Mouse (Mus musculus) fibroblast of lung, adult 2 months (primary cell): ENCODE results near the gene Tmem147.
A peak's percentile ranks its signal among the peaks of the same experiment; 100 is the strongest.
"Not testable (repeated sequence)": the region's sequence is repeated elsewhere in the genome, so short reads cannot be mapped to it uniquely, and the experiment has no call there.

Experiments
- DNase-seq: peaks from one replicate; pipeline ENCODE4 v3.0.0-alpha.2; 2011; ENCODE audit warnings: low read depth

Gene Tmem147

GRCm38 (mm10) chr7:30729396-30730063 is at the start of gene Tmem147:
TSS of gene Tmem147 (minus strand) at chr7:30729540.
- DNase-seq: peak; percentile 80

GRCm38 (mm10) chr7:30777911-30778310 is 48.6 kb upstream of the Tmem147 start:
- no peak for DNase-seq

- no peak for DNase-seq
Measured at GRCm38 (mm10) chr7:30777081-30777579, 47.8 kb upstream of the Tmem147 start.

DNA sequence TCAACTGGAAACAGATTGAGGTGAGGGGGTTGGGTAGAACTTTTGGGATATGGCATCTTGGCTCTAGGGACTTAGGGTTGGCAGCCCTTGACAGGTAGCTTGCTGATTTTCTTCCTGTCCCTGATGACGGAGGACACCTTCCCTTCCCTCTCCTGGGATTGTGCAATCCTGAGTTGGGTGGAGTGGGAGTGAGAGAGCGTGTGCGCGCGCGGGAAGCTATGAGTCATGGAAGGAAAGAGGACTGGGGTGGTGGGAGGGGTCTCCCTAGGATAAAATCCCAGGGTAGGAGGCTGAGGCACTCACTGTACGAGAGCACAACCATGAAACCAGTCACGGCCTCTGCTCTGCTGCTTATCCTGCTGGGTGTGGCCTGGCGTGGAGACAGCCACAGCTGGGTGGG is 46.8 kb upstream of the Tmem147 start:
- no peak for DNase-seq

- DNase-seq: no peak
Measured at GRCm38 (mm10) chr7:30769236-30769635, 39.9 kb upstream of the Tmem147 start.

GRCm38 (mm10) chr7:30766408-30766807 is 37.1 kb upstream of the Tmem147 start:
- no peak for DNase-seq

DNA sequence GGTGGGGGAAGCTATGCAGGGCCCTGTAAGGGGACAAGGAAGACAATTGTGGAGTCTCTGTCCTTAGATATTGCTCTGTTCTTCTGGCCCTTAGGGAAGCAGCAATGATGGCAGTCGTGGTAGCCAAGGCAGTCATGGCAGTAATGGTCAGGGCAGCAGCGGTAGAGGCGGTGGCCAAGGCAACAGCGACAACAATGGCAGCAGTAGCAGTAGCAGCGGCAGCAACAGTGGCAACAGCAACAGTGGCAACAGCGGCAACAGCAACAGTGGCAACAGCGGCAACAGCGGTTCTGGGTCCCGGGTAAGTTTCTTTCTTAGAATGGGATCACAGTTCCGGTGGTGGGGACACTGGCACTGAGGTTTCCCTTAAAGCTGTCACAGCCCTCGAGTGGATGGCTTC is 35.8 kb upstream of the Tmem147 start:
- DNase-seq: no peak

DNA sequence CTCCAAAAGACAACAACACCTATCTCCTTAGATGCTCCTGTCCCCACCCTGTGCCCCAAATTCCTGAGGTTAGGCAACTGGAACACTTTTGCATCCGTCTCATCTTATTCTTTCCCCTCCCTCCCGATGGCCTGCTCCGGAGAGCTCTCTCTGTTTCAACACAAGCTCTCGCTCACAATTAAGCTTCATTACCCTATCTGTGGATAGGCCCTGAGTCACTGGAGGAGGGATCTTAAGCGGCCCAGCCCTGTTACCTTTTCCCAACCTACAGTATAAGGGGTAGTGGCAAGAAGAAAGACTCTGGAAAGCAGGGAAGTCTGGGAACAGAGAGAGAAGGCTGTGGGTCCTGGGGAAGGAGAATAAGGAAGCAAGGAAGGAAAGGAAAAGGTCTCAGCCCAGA is 34.1 kb upstream of the Tmem147 start, which contains the start of gene Dmkn:
TSS of gene Dmkn (plus strand) at position 301 of the 400 bp plus-strand sequence.
- no peak for DNase-seq

- no peak for DNase-seq
Measured at GRCm38 (mm10) chr7:30761769-30762352, 32.5 kb upstream of the Tmem147 start.

DNA sequence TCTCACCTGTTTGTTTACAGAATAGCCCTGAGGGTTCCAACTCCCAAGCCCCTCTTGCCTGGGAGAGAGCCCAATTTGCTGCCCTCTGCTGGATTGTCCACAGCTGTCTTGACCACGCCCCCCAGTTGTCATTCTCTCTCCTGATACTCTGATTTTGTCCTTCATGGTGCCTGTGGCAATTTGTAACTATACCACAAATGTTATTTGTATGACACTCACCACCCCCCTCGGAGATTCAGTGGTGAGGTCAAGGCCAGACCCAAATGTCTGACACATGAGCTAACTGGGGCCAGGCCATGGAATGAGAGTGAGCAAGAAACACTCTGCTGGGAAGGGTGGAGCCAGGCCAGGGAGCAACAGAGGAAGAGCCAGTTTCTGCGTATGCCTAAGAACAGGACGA is 29.5 kb upstream of the Tmem147 start:
- peak; percentile 19 for DNase-seq

DNA sequence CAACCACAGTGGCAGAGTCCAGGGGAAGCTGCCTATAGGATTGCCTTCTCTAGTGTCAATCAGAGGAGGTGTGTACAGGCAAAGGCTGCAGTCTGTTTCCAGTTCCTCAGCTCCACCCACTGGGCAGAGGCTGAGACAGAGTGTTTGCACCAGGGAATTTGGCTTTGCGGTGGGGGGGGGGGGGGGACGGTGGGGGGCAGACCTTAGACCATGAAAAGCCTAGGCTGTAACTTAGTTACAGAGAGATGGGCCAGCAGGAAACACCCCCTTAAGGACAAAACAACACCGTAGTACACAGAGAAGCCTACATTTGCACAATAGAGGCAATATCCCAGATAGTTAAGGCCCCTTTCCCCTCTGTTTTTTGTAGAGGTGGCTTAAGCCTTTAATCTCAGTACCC is 27.7 kb upstream of the Tmem147 start:
- DNase-seq: no peak

DNA sequence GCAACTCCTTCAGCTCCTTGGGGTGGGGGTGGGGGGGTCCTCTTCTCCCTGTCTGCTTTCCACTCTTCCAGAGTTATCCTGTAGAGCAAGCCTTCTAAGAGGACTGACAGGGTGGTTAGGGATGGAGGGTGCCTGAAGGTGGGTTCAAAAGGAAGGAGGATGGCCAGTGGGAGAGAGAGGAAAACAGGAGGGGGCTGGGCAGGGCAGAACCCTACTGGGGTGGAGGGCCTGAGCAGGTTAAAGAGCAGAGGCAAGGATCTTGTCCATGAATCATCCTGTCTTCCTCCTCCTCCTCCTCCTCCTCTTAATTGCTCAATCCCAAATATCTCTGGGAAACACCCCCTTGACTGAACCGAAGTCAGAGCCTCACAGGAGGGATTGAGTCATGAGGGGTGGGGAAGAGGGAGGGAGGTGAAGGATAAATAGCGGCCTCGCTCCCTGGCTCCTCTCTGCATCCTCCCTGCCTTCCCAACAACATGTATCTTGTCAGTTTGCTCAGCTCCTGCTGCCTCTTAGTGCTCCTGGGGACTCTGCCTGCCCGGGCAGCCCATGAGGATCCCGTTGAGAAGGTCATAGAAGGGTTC is 21.8 kb upstream of the Tmem147 start, which contains the start of gene Sbsn:
TSS of gene Sbsn (plus strand) at position 386 of the 584 bp plus-strand sequence.
- no peak for DNase-seq

GRCm38 (mm10) chr7:30749824-30750606 is 20.7 kb upstream of the Tmem147 start:
- DNase-seq: no peak

- no peak for DNase-seq
Measured at GRCm38 (mm10) chr7:30747525-30748204, 18.3 kb upstream of the Tmem147 start.

- no peak for DNase-seq
Measured at GRCm38 (mm10) chr7:30744022-30744598, 14.8 kb upstream of the Tmem147 start.

GRCm38 (mm10) chr7:30743617-30744016 is 14.3 kb upstream of the Tmem147 start, which contains the start of gene Gapdhs:
TSS of gene Gapdhs (minus strand) at chr7:30743681.
- not testable (repeated sequence) for DNase-seq

GRCm38 (mm10) chr7:30742570-30742969 is 13.2 kb upstream of the Tmem147 start:
- DNase-seq: not testable (repeated sequence)

DNA sequence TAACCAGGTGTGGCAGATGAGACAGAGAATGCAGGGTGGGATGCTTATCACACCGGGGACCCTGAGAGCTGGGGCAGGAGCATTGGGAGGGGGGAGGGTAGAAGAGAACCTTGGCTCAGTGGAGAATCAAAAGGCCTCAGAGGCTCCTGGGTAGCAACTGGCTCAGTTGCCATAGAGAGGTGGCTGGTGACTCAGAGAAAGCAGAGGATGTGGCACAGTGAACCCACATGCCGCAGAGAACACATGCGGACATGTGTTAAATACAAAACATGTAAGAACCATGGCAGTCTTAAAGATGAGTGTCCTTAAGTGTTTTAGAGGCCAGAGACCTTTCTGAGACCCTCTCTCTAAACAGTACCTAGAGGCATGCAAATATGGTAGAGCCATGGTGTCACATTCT is 6.9 kb upstream of the Tmem147 start:
- DNase-seq: no peak

- DNase-seq: not testable (repeated sequence)
Measured at GRCm38 (mm10) chr7:30730064-30730722, 853 bp upstream of the Tmem147 start.

- DNase-seq: no peak
Measured at GRCm38 (mm10) chr7:30728739-30729395, 473 bp downstream of the Tmem147 start.
